Mouse (Mus musculus): ENCODE data around the gene Aldoc. TPM values are rescaled to one million over a fixed set of nuclear protein-coding genes. Genes with fewer than 3 reads are reported as not detected.

The Aldoc gene
- polyA plus RNA-seq, 1 experiment, result 32.5 TPM

GRCm38 (mm10) chr11:78290654-78291053, 32.1 kb upstream of the Aldoc start, which contains the start of gene BC030499:
TSS of gene BC030499 (plus strand) at chr11:78290841.
- no peaks in the 10 kb centered on the region for H3K4me1 ChIP-seq (ENCODE audit: control insufficient read depth, insufficient read depth, low read length)
- H3K27me3 ChIP-seq (ENCODE audit: control insufficient read depth, insufficient read depth, low read length, poor library complexity, severe bottlenecking), result no peaks in the 10 kb centered on the region
- no peak for TF ChIP-seq CTCF (IDR thresholded peaks at IDR 0.05; ENCODE audit: low read depth, low read length)
- H3K27ac ChIP-seq (ENCODE audit: insufficient read depth, low read length), result no peak within 1 kb of the TSS
- no peaks in the 10 kb centered on the region for H3K9me3 ChIP-seq (replicated peaks; ENCODE audit: control insufficient read depth, insufficient read depth, low read length, poor library complexity, severe bottlenecking)
- no peak within 1 kb of the TSS for H3K9ac ChIP-seq (ENCODE audit: low read depth, poor library complexity, severe bottlenecking)
- H3K36me3 ChIP-seq (ENCODE audit: control insufficient read depth, insufficient read depth, low read length, poor library complexity, severe bottlenecking), result peaks cover 63% of the 10 kb centered on the region
- H3K4me3 ChIP-seq (ENCODE audit: low read depth, low read length), result no peak within 1 kb of the TSS

GRCm38 (mm10) chr11:78294585-78294984, 28.2 kb upstream of the Aldoc start:
- no peaks in the 10 kb centered on the region for H3K4me1 ChIP-seq (ENCODE audit: control insufficient read depth, insufficient read depth, low read length)
- no peak overlapping the region for H3K27ac ChIP-seq (ENCODE audit: insufficient read depth, low read length)
- no peaks in the 10 kb centered on the region for H3K9me3 ChIP-seq (replicated peaks; ENCODE audit: control insufficient read depth, insufficient read depth, low read length, poor library complexity, severe bottlenecking)
- no peaks in the 10 kb centered on the region for H3K27me3 ChIP-seq (ENCODE audit: control insufficient read depth, insufficient read depth, low read length, poor library complexity, severe bottlenecking)
- H3K4me3 ChIP-seq (ENCODE audit: low read depth, low read length), result no peak overlapping the region
- H3K9ac ChIP-seq (ENCODE audit: low read depth, poor library complexity, severe bottlenecking), result no peak overlapping the region
- TF ChIP-seq CTCF (IDR thresholded peaks at IDR 0.05; ENCODE audit: low read depth, low read length) (no peak), POLR2A (IDR thresholded peaks at IDR 0.05; ENCODE audit: insufficient read depth, low read length) (no peak)
- H3K36me3 ChIP-seq (ENCODE audit: control insufficient read depth, insufficient read depth, low read length, poor library complexity, severe bottlenecking), result peaks cover 28% of the 10 kb centered on the region

DNA sequence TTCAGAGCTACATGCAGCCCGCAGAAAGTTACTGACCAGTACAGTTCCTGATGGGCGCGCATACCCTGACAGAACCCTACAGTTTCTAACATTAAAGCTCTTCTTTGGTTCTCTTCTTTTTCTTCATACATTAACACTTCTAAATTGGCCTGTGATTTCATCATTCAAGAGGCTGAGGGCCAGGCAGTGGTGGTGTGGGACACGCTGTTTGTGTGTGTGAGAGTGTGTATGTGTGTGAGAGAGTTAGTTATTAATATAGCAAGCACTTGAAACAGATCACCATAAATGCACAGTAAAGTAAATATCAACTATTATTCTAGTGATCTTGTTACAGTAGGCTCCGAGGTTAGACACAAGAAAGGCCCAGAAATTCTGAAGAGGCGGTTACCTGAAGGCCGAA, 21.9 kb upstream of the Aldoc start:
- Histone ChIP-seq H3K9ac (ENCODE audit: low read depth, poor library complexity, severe bottlenecking) (peak overlapping the region; percentile 90), H3K4me1 (ENCODE audit: control insufficient read depth, insufficient read depth, low read length) (no peaks in the 10 kb centered on the region), H3K4me3 (ENCODE audit: low read depth, low read length) (peak overlapping the region; percentile 91), H3K27me3 (ENCODE audit: control insufficient read depth, insufficient read depth, low read length, poor library complexity, severe bottlenecking) (no peaks in the 10 kb centered on the region), H3K9me3 (replicated peaks; ENCODE audit: control insufficient read depth, insufficient read depth, low read length, poor library complexity, severe bottlenecking) (no peaks in the 10 kb centered on the region), H3K36me3 (ENCODE audit: control insufficient read depth, insufficient read depth, low read length, poor library complexity, severe bottlenecking) (peaks cover 28% of the 10 kb centered on the region), H3K27ac (ENCODE audit: insufficient read depth, low read length) (0 out of 2 replicates have a peak overlapping the region, but pooled peaks have one; percentile 10)
- TF ChIP-seq POLR2A (IDR thresholded peaks at IDR 0.05; ENCODE audit: insufficient read depth, low read length) (no peak), EP300 (IDR thresholded peaks at IDR 0.05; ENCODE audit: insufficient read depth, low read depth, low read length) (no peak), CTCF (IDR thresholded peaks at IDR 0.05; ENCODE audit: low read depth, low read length) (no peak)

GRCm38 (mm10) chr11:78301357-78302084, 21.2 kb upstream of the Aldoc start, which contains the start of gene Spag5:
TSS of gene Spag5 (plus strand) at chr11:78301529.
- H3K9ac ChIP-seq (ENCODE audit: low read depth, poor library complexity, severe bottlenecking), result peak within 1 kb of the TSS; percentile 90
- H3K36me3 ChIP-seq (ENCODE audit: control insufficient read depth, insufficient read depth, low read length, poor library complexity, severe bottlenecking), result peaks cover 32% of the 10 kb centered on the region
- peak within 1 kb of the TSS; percentile 11; the same call in 1 of the 2 replicates for H3K27ac ChIP-seq (ENCODE audit: insufficient read depth, low read length)
- no peaks in the 10 kb centered on the region for H3K4me1 ChIP-seq (ENCODE audit: control insufficient read depth, insufficient read depth, low read length)
- H3K9me3 ChIP-seq (replicated peaks; ENCODE audit: control insufficient read depth, insufficient read depth, low read length, poor library complexity, severe bottlenecking), result no peaks in the 10 kb centered on the region
- peak within 1 kb of the TSS; percentile 98 for H3K4me3 ChIP-seq (ENCODE audit: low read depth, low read length)
- H3K27me3 ChIP-seq (ENCODE audit: control insufficient read depth, insufficient read depth, low read length, poor library complexity, severe bottlenecking), result no peaks in the 10 kb centered on the region
- TF ChIP-seq POLR2A (IDR thresholded peaks at IDR 0.05; ENCODE audit: insufficient read depth, low read length) (peak; percentile 81), EP300 (IDR thresholded peaks at IDR 0.05; ENCODE audit: insufficient read depth, low read depth, low read length) (no peak)

DNA sequence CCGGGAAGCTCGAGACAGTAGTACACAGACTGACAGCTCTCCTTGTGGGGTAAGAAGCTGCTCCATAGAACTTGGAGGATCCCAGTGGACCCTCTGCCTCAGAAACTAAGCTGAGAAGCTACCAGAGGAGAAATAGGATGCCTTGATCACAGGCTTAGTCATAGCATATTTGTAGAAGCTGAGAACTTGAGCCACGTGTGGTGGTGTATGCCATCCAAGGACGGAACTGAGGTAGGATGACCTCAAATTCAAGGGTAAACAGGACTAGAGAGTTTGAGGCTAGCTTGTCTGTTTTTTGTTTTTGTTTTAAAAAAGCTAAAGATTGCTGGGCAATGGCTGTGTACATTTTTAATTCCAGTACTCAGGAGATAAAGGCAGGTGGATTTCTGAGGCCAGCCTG, 17.5 kb upstream of the Aldoc start:
- H3K9ac ChIP-seq (ENCODE audit: low read depth, poor library complexity, severe bottlenecking), result no peak overlapping the region
- no peaks in the 10 kb centered on the region for H3K9me3 ChIP-seq (replicated peaks; ENCODE audit: control insufficient read depth, insufficient read depth, low read length, poor library complexity, severe bottlenecking)
- no peak overlapping the region for H3K27ac ChIP-seq (ENCODE audit: insufficient read depth, low read length)
- H3K36me3 ChIP-seq (ENCODE audit: control insufficient read depth, insufficient read depth, low read length, poor library complexity, severe bottlenecking), result peaks cover 51% of the 10 kb centered on the region
- no peaks in the 10 kb centered on the region for H3K4me1 ChIP-seq (ENCODE audit: control insufficient read depth, insufficient read depth, low read length)
- no peak overlapping the region for H3K4me3 ChIP-seq (ENCODE audit: low read depth, low read length)
- no peaks in the 10 kb centered on the region for H3K27me3 ChIP-seq (ENCODE audit: control insufficient read depth, insufficient read depth, low read length, poor library complexity, severe bottlenecking)
- TF ChIP-seq CTCF (IDR thresholded peaks at IDR 0.05; ENCODE audit: low read depth, low read length) (no peak), POLR2A (IDR thresholded peaks at IDR 0.05; ENCODE audit: insufficient read depth, low read length) (no peak), EP300 (IDR thresholded peaks at IDR 0.05; ENCODE audit: insufficient read depth, low read depth, low read length) (no peak)

GRCm38 (mm10) chr11:78310861-78311511, 11.8 kb upstream of the Aldoc start:
- no peak overlapping the region for H3K27ac ChIP-seq (ENCODE audit: insufficient read depth, low read length)
- peaks cover 60% of the 10 kb centered on the region for H3K36me3 ChIP-seq (ENCODE audit: control insufficient read depth, insufficient read depth, low read length, poor library complexity, severe bottlenecking)
- no peaks in the 10 kb centered on the region for H3K27me3 ChIP-seq (ENCODE audit: control insufficient read depth, insufficient read depth, low read length, poor library complexity, severe bottlenecking)
- H3K9ac ChIP-seq (ENCODE audit: low read depth, poor library complexity, severe bottlenecking), result no peak overlapping the region
- no peaks in the 10 kb centered on the region for H3K9me3 ChIP-seq (replicated peaks; ENCODE audit: control insufficient read depth, insufficient read depth, low read length, poor library complexity, severe bottlenecking)
- no peak overlapping the region for H3K4me3 ChIP-seq (ENCODE audit: low read depth, low read length)
- H3K4me1 ChIP-seq (ENCODE audit: control insufficient read depth, insufficient read depth, low read length), result no peaks in the 10 kb centered on the region
- TF ChIP-seq CTCF (IDR thresholded peaks at IDR 0.05; ENCODE audit: low read depth, low read length) (no peak), EP300 (IDR thresholded peaks at IDR 0.05; ENCODE audit: insufficient read depth, low read depth, low read length) (no peak)
